Mouse (Mus musculus): Measurements from ENCODE around the gene Ddit4. TPM values are rescaled to one million over a fixed set of nuclear protein-coding genes. Genes with fewer than 3 reads are reported as not detected.
A peak's percentile ranks its signal among the peaks of the same experiment; 100 is the strongest.

The Ddit4 gene
- polyA plus RNA-seq, 1 experiment from 2014 or later: 77.1 TPM

DNA sequence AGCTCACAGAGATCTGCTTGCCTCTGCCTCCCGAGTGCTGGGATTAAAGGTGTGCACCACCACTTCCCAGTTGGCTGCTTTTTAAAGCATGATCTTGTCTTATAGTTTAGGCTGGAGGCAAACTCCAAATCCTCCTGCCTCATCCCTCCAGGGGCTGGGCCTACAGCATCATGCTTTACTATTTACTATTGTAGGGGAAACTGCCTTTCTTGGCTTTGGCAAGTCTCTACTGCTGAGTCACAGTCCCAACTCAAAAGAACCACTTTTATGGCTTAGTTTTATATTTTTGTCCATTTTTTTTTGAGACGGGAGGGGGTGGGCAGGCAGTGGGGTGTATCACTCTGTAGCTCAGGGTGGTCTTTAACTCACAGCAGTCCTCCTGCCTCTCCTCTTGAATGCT, 28.1 kb downstream of the Ddit4 start:
- Histone ChIP-seq H3K4me1 (peaks cover 35% of the 10 kb centered on the region), H3K27ac (no peak overlapping the region), H3K9ac (no peak overlapping the region), H3K9me3 (no peaks in the 10 kb centered on the region), H3K27me3 (no peaks in the 10 kb centered on the region), H3K36me3 (no peaks in the 10 kb centered on the region), H3K4me2 (no peak overlapping the region), H3K4me3 (no peak overlapping the region)
- WGBS: 81% methylated on average over 2 of the region's 2 CpGs
- ATAC-seq (ENCODE audit: insufficient number of reproducible peaks, low FRiP score, low TSS enrichment, low read depth): no peak

- H3K36me3 ChIP-seq: no peaks in the 10 kb centered on the region
- no peaks in the 10 kb centered on the region for H3K27me3 ChIP-seq
- no peaks in the 10 kb centered on the region for H3K9me3 ChIP-seq
- peak; percentile 36 for ATAC-seq (ENCODE audit: insufficient number of reproducible peaks, low FRiP score, low TSS enrichment, low read depth)
- peaks cover 48% of the 10 kb centered on the region for H3K4me1 ChIP-seq
- peak overlapping the region; percentile 43 for H3K4me3 ChIP-seq
- WGBS: 2% methylated on average over 33 of the region's 33 CpGs
- peak overlapping the region; percentile 90 for H3K27ac ChIP-seq
- H3K4me2 ChIP-seq: peak overlapping the region; percentile 84
- H3K9ac ChIP-seq: peak overlapping the region; percentile 26; the same call in 1 of the 2 replicates
These were observed 30.6 kb downstream of the Ddit4 start for GRCm38 (mm10) chr10:59920810-59921681.

DNA sequence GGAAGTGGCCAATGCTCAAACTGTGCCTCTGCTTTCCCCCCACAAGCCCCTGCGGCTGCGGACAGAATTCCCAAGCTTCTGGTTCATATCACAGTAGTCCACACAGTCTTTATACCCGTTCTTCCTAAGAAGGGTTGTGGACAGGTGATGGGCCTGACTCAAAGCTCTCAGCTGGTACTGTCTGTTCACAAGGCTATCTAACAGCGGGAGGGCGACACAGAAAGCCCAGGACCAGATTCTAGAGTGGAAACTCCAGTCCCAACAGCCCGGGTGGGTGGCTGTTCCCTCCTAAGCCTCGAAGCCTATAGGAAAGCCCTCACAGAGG, 31.2 kb downstream of the Ddit4 start:
- Histone ChIP-seq H3K4me3 (peak overlapping the region; percentile 43), H3K36me3 (no peaks in the 10 kb centered on the region), H3K27me3 (no peaks in the 10 kb centered on the region), H3K4me1 (peaks cover 51% of the 10 kb centered on the region), H3K9me3 (no peaks in the 10 kb centered on the region), H3K9ac (no peak overlapping the region), H3K27ac (peak overlapping the region; percentile 90), H3K4me2 (peak overlapping the region; percentile 84)
- 10% methylated on average over 7 of the region's 7 CpGs for WGBS
- no peak for ATAC-seq (ENCODE audit: insufficient number of reproducible peaks, low FRiP score, low TSS enrichment, low read depth)

GRCm38 (mm10) chr10:59919494-59920181, 32.0 kb downstream of the Ddit4 start:
- Histone ChIP-seq H3K36me3 (no peaks in the 10 kb centered on the region), H3K27me3 (no peaks in the 10 kb centered on the region), H3K4me1 (peaks cover 51% of the 10 kb centered on the region), H3K4me2 (no peak overlapping the region), H3K27ac (peak overlapping the region; percentile 90), H3K9ac (no peak overlapping the region), H3K4me3 (no peak overlapping the region), H3K9me3 (no peaks in the 10 kb centered on the region)
- 29% methylated on average over 15 of the region's 15 CpGs for WGBS
- ATAC-seq (ENCODE audit: insufficient number of reproducible peaks, low FRiP score, low TSS enrichment, low read depth): no peak

GRCm38 (mm10) chr10:59918111-59918510, 33.5 kb downstream of the Ddit4 start:
- Histone ChIP-seq H3K9ac (no peak overlapping the region), H3K9me3 (no peaks in the 10 kb centered on the region), H3K36me3 (no peaks in the 10 kb centered on the region), H3K4me1 (peaks cover 45% of the 10 kb centered on the region), H3K27me3 (no peaks in the 10 kb centered on the region), H3K4me2 (no peak overlapping the region), H3K4me3 (no peak overlapping the region), H3K27ac (no peak overlapping the region)
- 90% methylated on average over 4 of the region's 4 CpGs for WGBS
- ATAC-seq (ENCODE audit: insufficient number of reproducible peaks, low FRiP score, low TSS enrichment, low read depth): no peak

- H3K27me3 ChIP-seq: no peaks in the 10 kb centered on the region
- H3K27ac ChIP-seq: peak overlapping the region; percentile 74
- H3K4me3 ChIP-seq: peak overlapping the region; percentile 25
- no peaks in the 10 kb centered on the region for H3K9me3 ChIP-seq
- H3K4me2 ChIP-seq: peak overlapping the region; percentile 54
- 0% methylated on average over 10 of the region's 10 CpGs for WGBS
- peaks cover 46% of the 10 kb centered on the region for H3K4me1 ChIP-seq
- ATAC-seq (ENCODE audit: insufficient number of reproducible peaks, low FRiP score, low TSS enrichment, low read depth): peak; percentile 78
- no peaks in the 10 kb centered on the region for H3K36me3 ChIP-seq
- no peak overlapping the region for H3K9ac ChIP-seq
These were observed 35.0 kb downstream of the Ddit4 start for GRCm38 (mm10) chr10:59916649-59917048.

DNA sequence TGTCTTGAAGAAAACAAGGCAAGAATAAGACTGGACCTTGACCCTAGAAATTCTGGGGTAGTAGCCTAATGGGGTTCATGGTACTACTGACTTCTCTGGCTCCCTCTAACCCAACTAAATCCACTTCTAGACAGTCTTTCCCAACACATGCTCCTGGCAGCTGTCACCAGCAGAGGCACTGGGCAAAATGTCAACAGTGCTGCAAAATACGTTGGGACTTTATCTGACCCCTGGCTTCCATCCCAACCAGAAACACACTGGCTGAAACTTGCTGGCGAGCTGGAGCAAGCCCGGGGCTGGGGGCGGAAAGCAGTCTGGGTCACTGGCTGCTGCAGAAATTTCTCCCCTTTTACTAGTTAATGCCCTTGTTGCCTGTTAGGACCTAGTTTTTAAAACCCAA, 35.5 kb downstream of the Ddit4 start:
- peaks cover 46% of the 10 kb centered on the region for H3K4me1 ChIP-seq
- 3% methylated on average over 4 of the region's 4 CpGs for WGBS
- ATAC-seq (ENCODE audit: insufficient number of reproducible peaks, low FRiP score, low TSS enrichment, low read depth): no peak

DNA sequence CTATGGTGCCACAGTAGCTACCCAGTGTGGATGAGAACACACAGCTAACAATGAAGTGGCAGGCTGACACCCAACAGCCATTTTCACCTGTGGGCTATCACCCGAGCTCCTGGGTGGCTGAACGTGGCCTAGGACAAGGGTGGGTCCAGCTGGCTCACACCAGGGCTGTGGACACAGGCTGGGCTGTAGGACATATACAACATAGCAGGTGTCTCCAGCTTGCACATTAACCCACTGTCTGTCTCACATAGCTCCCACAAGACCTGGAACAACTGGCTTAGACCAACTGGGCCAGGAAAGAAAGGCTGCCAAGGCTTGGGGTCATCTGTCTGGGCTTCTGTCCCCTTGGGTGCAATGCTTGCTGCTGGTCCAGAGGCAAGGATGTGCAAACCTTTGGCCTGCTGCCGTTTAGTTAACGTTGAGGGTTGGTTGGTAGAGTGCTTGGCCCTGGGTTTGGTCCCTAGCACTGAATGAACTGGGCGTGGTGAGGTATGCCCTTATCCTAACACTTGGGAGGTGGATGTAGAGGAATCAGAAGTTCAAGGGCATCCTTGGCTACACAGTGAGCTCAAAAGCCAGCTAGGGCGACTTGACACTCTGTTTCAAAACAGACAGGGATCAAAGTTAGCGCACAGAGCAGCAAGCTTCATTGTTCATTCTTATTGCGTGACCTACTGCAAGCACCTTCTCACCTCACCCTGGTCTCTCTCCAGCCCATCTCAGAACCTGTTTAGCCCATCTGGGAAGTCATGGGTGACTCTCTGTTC, 36.3 kb downstream of the Ddit4 start:
- Histone ChIP-seq H3K4me2 (no peak overlapping the region), H3K36me3 (no peaks in the 10 kb centered on the region), H3K9ac (no peak overlapping the region), H3K27ac (no peak overlapping the region), H3K4me1 (peaks cover 46% of the 10 kb centered on the region), H3K4me3 (no peak overlapping the region), H3K9me3 (no peaks in the 10 kb centered on the region), H3K27me3 (no peaks in the 10 kb centered on the region)
- WGBS: 83% methylated on average over 8 of the region's 8 CpGs
- no peak for ATAC-seq (ENCODE audit: insufficient number of reproducible peaks, low FRiP score, low TSS enrichment, low read depth)

More for the DNA sequence above, 35.5 kb downstream of the Ddit4 start:
- peak overlapping the region; percentile 25 for H3K4me3 ChIP-seq
- no peaks in the 10 kb centered on the region for H3K9me3 ChIP-seq
- H3K9ac ChIP-seq: no peak overlapping the region
- H3K27me3 ChIP-seq: no peaks in the 10 kb centered on the region
- H3K36me3 ChIP-seq: no peaks in the 10 kb centered on the region
- H3K27ac ChIP-seq: peak overlapping the region; percentile 74
- peak overlapping the region; percentile 54 for H3K4me2 ChIP-seq

GRCm38 (mm10) chr10:59911561-59912198, 40.0 kb downstream of the Ddit4 start:
- WGBS: 7% methylated on average over 25 of the region's 25 CpGs
- Histone ChIP-seq H3K4me2 (peak overlapping the region; percentile 29), H3K27me3 (no peaks in the 10 kb centered on the region), H3K27ac (no peak overlapping the region; the same call in 1 of the 2 replicates), H3K4me1 (peaks cover 56% of the 10 kb centered on the region), H3K9me3 (no peaks in the 10 kb centered on the region), H3K4me3 (peak overlapping the region; percentile 7; the same call in 1 of the 2 replicates), H3K36me3 (no peaks in the 10 kb centered on the region), H3K9ac (no peak overlapping the region)
- ATAC-seq (ENCODE audit: insufficient number of reproducible peaks, low FRiP score, low TSS enrichment, low read depth): no peak

GRCm38 (mm10) chr10:59911091-59911490, 40.5 kb downstream of the Ddit4 start:
- no peak overlapping the region for H3K27ac ChIP-seq
- H3K9me3 ChIP-seq: no peaks in the 10 kb centered on the region
- no peaks in the 10 kb centered on the region for H3K27me3 ChIP-seq
- H3K9ac ChIP-seq: no peak overlapping the region
- 31% methylated on average over 6 of the region's 6 CpGs for WGBS
- 0 out of 2 replicates have a peak overlapping the region, but pooled peaks have one; percentile 7 for H3K4me3 ChIP-seq
- peaks cover 50% of the 10 kb centered on the region for H3K4me1 ChIP-seq
- ATAC-seq (ENCODE audit: insufficient number of reproducible peaks, low FRiP score, low TSS enrichment, low read depth): no peak
- no peaks in the 10 kb centered on the region for H3K36me3 ChIP-seq
- peak overlapping the region; percentile 29; the same call in 1 of the 2 replicates for H3K4me2 ChIP-seq

GRCm38 (mm10) chr10:59909357-59909847, 42.2 kb downstream of the Ddit4 start:
- 6% methylated on average over 14 of the region's 14 CpGs for WGBS
- Histone ChIP-seq H3K36me3 (no peaks in the 10 kb centered on the region), H3K27me3 (no peaks in the 10 kb centered on the region), H3K4me1 (peaks cover 46% of the 10 kb centered on the region), H3K9me3 (no peaks in the 10 kb centered on the region), H3K4me2 (peak overlapping the region; percentile 37), H3K27ac (peak overlapping the region; percentile 84), H3K4me3 (0 out of 2 replicates have a peak overlapping the region, but pooled peaks have one; percentile 14), H3K9ac (peak overlapping the region; percentile 20; the same call in 1 of the 2 replicates)
- ATAC-seq (ENCODE audit: insufficient number of reproducible peaks, low FRiP score, low TSS enrichment, low read depth): peak; percentile 17; the same call in 1 of the 2 replicates
